Mouse (Mus musculus) kidney, adult 18-20 months (tissue): ENCODE data around the gene Galnt17.

ENCODE experiments used
- DNase-seq: peaks from one replicate; pipeline ENCODE4 v3.0.0; 2021

Galnt17 gene

DNA sequence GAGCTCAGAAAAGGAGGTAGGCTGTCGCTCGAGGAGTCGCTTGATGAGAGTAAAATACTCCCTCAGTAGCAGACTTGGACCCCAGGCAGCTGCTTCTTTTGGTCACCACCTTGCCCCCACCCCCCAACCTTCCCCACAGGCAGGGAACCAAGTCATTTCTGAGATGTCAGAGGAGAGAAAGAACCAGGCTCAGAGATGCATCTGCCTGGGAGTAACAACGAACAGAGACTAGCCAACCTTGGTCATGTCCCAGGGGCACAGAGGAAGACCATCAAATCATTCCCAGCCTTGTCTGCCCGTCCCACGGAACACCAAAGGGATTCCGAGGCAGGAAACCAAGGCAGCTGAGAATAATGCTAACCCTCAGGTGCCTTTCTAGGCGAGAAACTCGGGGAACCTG is 293.0 kb downstream of the Galnt17 start:
- no peak for DNase-seq

DNA sequence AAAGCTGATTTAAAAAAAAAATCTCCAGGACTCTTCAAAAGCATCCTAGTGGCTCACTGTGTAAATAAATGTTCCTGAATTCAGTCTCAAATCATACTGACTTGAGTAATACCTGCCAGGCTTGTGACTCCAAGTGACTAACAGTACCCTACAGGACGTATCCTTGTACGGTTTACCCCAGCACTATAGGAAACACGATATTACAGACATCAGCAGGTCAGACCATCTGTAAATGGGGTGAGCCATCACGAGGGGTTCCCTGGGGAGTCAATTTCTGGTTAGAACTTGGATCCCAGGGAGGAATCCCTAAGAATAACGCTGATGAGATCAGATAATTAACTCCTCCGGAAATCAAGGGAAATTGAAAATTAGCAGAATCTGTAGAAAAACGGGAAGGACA is 294.5 kb downstream of the Galnt17 start:
- DNase-seq, result no peak

DNA sequence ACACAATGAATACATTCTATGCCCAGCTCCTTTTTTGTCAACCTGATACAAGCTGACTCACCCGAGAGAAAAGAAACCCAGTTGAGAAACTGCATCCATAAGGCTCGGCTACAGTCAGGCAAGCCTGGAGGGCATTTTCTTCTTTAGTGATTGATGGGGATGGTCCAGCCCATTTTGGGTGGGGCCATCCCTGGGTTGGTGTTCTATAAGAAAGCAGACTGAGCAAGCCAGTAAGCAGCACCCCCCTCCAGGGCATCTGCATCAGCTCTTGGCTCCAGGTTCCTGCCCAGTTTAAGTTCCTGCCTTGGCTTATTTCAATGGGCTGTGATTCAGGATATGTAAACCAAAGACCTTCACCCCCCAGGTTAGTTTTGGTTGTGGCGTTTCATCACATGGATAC is 295.2 kb downstream of the Galnt17 start:
- DNase-seq, result no peak

DNA sequence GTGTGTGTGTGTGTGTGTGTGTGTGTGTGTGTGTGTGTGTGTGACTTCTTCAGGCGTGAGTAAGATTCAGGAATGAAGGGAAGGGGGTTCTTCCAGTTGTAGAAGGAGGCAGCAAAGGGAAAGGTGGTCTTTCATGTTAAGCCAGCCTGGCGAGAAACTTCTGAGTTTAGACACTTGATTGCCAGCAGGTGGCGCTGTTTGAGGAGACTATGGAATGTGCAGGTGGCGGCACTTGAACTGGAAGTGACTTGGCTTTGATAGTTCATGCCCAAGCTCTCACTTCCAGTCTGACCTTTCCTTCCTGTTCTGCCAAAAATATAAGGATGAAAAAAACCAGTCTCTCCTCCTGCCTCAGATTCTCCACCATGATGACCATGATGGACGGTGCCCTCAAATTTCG is 298.8 kb downstream of the Galnt17 start:
- peak; percentile 9 for DNase-seq

- no peak for DNase-seq
These were observed 299.8 kb downstream of the Galnt17 start for GRCm38 (mm10) chr5:131008507-131008906.

DNA sequence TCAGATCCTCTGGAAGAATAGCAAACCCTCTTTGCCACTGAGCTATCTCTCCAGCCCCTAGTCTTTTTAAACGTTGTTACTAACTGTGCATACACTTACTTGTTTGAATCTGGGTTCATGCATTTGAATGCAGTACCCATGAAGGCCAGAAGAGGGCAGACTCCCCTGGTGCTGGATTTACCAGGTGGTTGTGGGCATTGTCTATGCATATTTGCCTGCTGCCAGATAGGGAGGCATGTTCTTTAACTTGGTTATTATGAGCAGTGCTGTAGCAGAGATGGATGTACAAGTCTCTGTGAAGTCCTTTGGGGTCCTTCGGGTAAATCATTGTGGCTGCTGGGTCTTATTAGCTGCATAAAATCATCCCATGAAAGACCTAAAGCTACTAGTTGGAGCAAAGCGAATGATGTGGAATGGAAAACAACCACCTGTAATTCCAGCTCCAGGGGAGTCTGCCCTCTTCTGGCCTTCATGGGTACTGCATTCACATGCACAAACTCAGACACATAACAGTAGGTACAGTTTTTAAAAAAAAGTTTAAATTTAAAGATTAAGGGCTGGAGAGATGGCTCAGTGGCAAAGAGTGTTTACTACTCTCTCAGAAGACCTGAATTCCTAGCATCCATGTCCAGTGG is 300.3 kb downstream of the Galnt17 start:
- peak; percentile 50 for DNase-seq

DNA sequence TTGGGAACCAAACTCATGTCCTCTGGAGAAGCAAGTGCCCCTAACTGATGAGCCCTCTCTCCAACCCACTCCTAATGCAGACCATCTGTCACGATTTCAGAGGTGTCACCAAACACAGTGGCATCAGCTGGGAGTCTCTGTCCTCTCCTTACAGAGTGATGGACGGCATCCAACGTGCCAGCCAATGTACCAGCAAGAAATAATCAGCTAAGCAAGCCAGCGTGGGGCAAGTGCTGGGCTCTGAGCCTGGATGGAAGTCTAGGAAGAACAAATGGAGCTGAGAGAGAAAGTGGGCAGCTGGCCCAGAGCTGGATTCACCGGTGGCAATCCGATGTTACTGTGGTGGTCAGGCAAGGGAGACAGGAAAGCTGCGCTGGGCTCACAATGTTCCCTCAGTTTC is 301.1 kb downstream of the Galnt17 start:
- no peak for DNase-seq

DNA sequence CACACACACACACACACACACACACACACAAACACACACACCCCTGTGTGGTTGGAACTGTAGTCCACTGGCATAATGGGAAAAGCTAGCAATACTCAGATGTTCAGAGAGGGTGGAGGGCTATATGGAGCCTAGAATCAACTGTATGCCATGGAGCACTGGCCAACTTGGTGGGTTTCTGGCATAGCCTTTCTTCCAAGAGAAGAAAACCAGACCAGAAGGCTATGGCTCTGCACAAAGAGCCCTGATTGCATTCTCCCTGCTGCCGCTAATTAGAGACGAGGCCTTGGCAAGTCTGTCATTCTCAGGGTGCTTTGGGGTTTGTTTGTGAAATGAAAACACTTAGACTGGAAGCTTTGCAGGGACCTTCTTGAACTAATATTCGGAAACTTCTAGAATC is 301.8 kb downstream of the Galnt17 start:
- no peak for DNase-seq

DNA sequence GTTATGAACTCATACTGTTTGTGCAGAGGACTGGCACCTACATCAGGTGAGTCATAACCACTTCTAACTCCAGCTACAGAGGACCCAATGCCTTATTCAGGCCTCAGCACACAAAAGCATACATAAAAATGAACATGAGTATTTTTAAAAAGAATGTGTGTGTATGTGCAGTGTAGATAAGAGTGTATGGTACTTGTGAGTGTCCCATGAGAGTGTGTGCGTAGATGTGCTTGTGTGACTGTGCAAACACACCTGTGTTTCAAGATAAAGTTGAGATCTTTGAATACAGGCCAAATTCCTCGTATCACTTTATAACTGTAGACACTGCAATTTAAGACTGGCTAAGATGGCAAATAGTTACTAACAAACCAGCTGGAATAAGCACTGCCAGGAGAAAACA is 307.7 kb downstream of the Galnt17 start:
- DNase-seq, result no peak

GRCm38 (mm10) chr5:130979321-130979720 is 329.0 kb downstream of the Galnt17 start:
- no peak for DNase-seq

- no peak for DNase-seq
These were observed 329.4 kb downstream of the Galnt17 start for GRCm38 (mm10) chr5:130978871-130979270.

DNA sequence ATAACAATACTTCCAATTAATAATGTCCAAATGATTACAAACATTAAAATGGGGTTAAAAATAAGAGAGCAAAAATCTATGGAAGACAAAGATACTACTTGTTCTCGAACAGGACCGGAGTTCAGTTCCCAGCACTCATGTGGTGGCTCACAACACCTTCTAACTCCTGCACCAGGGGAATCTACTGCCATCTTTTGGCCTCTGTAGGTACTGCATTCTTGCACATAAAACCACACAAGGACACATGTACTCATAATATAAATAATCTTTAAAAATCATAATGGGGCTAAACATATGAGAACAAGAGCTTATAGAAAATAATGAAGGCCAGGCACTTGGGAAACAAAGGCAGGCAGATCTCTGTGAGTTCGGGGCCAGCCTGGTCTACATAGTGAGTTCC is 330.3 kb downstream of the Galnt17 start:
- no peak for DNase-seq

GRCm38 (mm10) chr5:130952361-130952760 is 355.9 kb downstream of the Galnt17 start:
- DNase-seq, result no peak

DNA sequence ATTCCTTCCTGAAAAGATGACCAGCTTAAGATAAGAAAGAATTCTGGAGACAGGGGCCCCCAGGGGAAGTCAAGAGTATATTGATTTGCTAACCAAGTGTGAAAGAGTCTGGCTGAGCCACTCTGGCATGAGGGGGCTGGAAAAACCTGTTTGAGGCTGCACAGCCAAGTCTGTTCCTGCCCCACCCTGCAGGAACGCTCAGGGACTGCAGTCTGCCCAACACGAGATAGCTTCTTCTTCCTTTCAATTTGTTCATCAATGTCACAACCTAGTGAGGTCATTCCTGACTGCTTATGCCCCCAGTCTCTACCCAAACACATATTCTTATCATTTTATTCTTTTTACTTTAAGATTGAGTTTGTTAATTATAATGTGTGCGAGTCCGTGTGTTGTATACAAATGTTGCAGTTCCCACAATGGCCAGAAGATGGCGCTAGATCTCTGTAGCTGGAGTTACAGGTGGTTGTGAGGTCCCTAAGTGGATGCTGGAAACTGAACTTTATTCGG is 357.4 kb downstream of the Galnt17 start:
- no peak for DNase-seq

DNA sequence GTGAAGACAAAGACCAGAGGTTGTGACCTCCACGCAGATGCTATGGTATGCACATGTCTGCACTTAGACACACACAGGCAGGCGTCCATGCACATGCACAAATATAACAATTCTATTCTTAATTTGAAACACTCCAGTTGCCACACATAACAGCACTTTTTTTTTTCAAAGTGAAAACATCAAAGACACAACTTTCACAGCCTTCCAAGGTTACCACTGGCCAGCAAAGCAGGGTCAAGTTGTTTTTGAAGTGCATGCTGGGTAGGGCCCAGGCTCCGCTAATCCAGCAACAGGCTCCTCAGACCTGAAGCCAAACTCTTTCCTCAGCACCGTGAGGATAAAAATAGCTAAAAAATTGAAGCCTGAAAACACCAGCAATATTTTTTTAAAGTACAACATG is 357.9 kb downstream of the Galnt17 start:
- DNase-seq, result no peak

GRCm38 (mm10) chr5:130949710-130950109 is 358.6 kb downstream of the Galnt17 start:
- no peak for DNase-seq

DNA sequence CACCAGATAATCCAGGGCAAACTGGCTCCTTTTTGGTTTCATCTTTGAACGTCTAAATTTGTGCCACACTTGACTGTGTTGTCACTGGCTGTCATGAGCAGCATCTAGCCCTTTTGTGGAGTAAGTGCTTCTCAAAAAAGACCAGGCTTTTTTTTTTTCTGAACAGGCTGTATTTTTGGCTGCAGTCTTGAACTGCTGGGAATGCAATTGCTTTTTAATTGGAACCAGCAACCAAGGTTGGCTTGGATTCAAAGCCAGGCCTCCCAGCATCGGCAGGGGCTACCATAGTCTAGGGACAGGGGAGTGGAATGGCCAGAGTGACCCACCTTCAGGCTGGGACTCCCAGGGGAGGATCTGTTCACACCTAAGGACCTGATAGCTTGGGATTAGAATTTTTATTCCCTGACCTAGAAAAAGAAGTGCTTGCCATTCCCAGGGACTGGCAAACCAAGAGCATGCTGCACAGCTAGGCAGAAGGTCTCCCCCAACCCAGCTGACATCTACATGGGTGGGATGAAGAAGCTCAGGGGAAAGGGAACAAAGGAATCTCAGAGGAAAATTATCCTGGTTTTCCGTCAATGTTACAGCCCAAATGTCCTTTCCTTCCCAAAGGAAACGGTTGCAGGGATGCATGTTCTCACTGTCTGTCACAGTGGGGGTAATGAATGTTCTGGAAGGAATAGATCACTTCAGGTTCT is 369.2 kb downstream of the Galnt17 start:
- DNase-seq, result no peak

DNA sequence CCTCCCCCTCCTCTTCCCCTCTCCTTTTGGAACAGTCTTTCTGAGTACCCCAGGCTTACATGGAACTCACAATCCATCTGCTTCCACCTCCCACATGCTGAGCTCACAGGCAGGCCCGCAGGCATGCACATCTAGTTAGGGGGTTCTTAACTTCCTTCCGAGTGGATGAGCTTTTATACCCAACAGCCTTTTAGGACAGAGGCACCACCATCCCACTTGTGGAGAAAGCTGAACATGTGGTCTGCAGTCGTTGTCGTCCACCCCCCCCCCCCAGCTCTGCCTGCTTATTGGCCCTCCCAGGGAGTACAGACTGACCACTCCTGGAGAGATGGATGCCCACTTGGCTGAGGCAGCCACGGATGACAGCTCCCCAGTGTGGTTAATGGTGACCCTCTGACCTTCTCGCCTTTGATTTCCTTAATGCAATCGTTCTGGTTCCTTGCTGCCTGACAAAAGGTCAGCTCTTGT is 370.0 kb downstream of the Galnt17 start:
- DNase-seq, result no peak

- DNase-seq, result no peak
These were observed 377.3 kb downstream of the Galnt17 start for GRCm38 (mm10) chr5:130930999-130931398.

DNA sequence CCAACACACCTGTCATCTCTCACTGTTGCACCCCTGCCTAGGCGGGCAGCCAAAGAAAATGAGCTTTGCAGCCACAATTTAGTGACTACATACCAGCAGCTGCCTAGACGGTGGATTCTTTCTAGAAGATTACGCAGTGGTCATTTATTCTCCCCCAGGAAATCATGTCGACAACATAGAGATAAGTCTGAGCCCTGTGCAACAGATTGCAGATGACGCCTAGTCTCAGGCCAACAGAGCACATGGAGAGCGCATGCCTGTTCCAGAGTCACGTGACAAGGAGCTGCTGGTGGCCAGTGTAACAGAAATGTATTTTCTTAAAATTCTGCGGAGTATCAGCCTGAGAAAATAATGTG is 380.5 kb downstream of the Galnt17 start:
- no peak for DNase-seq

- no peak for DNase-seq
These were observed 381.0 kb downstream of the Galnt17 start for GRCm38 (mm10) chr5:130927138-130927793.

DNA sequence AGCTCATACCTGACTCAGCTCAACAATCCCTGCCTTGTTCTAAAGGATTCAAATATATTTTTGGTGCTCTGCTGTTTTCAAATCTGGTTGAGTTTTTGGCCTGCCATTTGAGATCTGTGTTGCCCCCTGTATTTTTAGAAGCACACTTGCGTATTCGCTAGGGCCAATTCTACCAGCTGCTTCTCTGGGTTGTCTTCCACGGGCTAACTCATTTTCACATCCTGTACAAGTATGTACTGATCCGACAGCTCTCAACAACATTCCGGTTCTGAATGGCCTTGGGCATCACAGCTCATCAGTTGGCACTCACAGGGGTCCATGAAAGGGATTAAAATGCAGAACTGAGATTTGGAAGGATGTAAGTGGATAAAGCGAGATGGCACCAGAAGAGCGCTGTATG is 382.6 kb downstream of the Galnt17 start:
- DNase-seq, result no peak

- DNase-seq, result no peak
These were observed 384.0 kb downstream of the Galnt17 start for GRCm38 (mm10) chr5:130924245-130924827.

DNA sequence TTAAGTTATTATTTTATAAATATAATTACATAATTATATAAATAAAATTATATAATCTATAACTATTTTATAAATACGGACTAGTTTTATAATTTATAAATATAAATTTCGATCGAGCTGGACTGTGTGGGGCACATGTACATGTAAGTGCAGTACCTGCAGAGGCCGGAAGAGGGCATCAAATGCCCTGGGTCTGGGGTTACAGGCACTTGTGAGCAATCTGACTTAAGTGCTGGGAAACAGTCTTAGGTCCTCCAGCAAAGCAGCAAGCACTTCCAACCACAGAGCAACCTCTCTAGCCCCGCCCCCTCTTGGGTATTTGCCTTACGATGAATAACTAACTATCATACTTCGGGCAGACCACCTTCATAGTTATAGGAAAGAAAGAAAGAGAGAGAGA is 388.3 kb downstream of the Galnt17 start:
- DNase-seq, result no peak
